Mouse (Mus musculus): ENCODE results near the gene Alox12e.

Gene Alox12e

GRCm38 (mm10) chr11:70285686-70286085 is 36.7 kb downstream of the Alox12e start:
- DNase-seq (ENCODE audit: low read depth, low spot score): no peak

DNA sequence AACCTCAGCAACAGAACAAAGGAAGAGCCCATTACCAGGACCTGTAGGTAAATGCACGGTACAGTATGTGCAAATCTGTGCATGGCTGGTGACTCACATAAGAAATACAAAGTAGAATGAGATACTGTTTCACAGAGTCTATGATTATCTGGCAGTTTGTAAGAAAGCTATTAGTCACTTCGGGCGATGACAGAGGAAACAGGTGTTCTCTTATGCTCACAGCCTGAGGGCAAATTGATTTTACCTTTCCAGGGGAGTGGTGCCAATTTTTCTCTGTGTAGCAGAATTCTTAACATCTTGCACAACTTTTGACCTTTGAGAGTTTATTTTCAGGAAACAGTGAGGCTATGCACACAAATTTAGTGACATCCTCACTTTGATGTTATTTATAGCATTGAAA is 37.7 kb downstream of the Alox12e start:
- DNase-seq (ENCODE audit: low read depth, low spot score): no peak

- DNase-seq (ENCODE audit: low read depth, low spot score): no peak
Observed at GRCm38 (mm10) chr11:70283666-70284065, 38.8 kb downstream of the Alox12e start.

DNA sequence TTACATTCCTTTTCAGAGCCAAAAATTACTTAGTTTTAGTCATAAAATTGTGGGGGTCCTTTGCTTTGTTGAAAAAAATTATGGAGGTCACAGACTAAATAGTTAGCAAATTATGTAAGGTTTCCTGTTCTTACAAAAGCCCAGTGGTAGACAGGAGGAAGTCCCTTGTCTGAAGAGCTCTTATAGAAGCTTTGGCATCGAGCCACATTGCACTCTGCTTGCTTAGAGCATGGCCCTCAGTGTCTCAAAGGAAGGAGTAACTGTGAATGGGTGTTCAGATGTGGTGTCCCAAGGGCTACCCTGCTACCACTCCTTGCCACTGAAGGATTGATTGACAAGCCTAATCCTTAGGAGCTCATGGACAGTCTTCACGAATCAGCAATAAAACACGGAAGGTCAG is 42.0 kb downstream of the Alox12e start:
- no peak for DNase-seq (ENCODE audit: low read depth, low spot score)

DNA sequence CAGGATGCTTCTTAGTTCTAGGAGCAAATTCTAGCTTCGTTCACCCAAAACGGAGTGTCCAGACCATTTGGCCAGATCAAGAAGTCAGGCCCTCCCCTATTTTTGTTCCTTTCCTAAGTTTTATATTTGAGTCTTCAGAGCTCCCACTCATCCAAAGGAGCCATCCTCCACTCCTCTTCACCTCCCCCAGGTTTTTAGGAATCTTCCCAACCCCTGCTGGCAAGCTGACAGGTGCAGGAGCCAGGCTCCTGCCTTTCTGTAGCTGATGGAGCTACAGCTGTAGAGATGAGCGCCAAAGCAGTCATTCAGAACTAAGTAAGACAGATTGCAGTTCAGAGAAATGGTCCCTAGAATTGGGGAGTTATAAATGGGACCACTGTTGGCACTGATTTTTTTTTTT is 43.5 kb downstream of the Alox12e start:
- no peak for DNase-seq (ENCODE audit: low read depth, low spot score)

- DNase-seq (ENCODE audit: low read depth, low spot score): no peak
Observed at GRCm38 (mm10) chr11:70271641-70272040, 50.8 kb downstream of the Alox12e start.

DNA sequence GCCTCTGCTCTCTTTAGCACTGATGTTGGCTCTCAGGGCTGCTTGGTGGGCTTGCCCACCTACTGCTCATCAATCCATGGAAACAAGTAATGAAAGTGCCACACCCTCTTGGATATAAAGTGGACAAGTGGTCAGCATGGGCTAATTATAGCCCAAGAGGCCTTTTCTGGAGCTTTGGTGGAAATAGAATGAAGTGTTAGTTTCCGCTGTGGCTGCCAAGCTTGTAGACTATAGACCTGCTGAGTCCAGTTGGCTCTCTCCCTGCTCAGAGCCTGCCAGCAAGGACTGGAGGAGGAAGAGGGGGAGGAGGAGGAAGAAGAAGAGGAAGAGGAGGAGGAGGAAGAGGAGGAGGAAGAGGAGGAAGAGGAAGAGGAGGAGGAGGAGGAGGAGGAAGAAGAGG is 56.0 kb downstream of the Alox12e start:
- DNase-seq (ENCODE audit: low read depth, low spot score): no peak

DNA sequence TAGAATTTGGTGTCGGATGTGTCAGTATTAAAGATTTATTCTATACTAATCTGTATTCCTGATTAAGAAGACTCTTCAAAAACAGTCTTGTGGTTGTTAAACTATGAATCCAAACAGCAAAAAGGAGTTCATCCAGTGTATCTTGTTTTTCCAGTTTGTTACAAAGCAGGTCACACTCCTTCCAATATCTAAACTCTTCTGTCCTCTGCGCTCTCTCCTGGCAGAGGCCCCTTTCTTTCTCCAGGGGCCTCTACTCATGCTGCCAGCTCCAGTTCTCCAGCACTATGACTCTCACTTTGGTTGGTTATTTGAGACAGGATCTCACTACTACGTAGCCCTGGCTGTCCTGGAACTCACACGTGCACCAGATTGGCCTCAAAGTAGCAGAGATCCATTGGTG is 56.6 kb downstream of the Alox12e start:
- DNase-seq (ENCODE audit: low read depth, low spot score): no peak
